Mouse (Mus musculus): ENCODE measurements around the gene Figla. TPM values are rescaled to one million over a fixed set of nuclear protein-coding genes. Genes with fewer than 3 reads are reported as not detected.

Gene Figla
- polyA plus RNA-seq, 1 experiment from 2014 or later = not detected

GRCm38 (mm10) chr6:86019415-86020237 lies 3.7 kb downstream of the Figla start:
- H3K4me2 ChIP-seq (ENCODE audit: low read depth, low read length) = no peak overlapping the region
- H3K27ac ChIP-seq (ENCODE audit: low read length) = no peak overlapping the region
- H3K9me3 ChIP-seq (replicated peaks; ENCODE audit: control insufficient read depth, low read length) = no peaks in the 10 kb centered on the region
- 0 out of 2 replicates have a peak, but pooled peaks have one; percentile 49 for ATAC-seq (replicated peaks; ENCODE audit: extremely low read depth, insufficient read depth, low FRiP score)
- no peaks in the 10 kb centered on the region for H3K27me3 ChIP-seq (ENCODE audit: control insufficient read depth, insufficient read depth, low read length)
- WGBS = 57% methylated on average over 4 of the region's 4 CpGs
- H3K36me3 ChIP-seq (ENCODE audit: control insufficient read depth, insufficient read depth) = no peaks in the 10 kb centered on the region
- H3K4me1 ChIP-seq (ENCODE audit: control insufficient read depth, insufficient read depth, low read length) = no peaks in the 10 kb centered on the region
- H3K9ac ChIP-seq (ENCODE audit: low read length) = no peak overlapping the region
- H3K4me3 ChIP-seq (ENCODE audit: low read length) = no peak overlapping the region

GRCm38 (mm10) chr6:86020948-86021347 lies 5.0 kb downstream of the Figla start:
- Histone ChIP-seq H3K9me3 (replicated peaks; ENCODE audit: control insufficient read depth, low read length) (no peaks in the 10 kb centered on the region), H3K4me3 (ENCODE audit: low read length) (no peak overlapping the region), H3K36me3 (ENCODE audit: control insufficient read depth, insufficient read depth) (no peaks in the 10 kb centered on the region), H3K4me1 (ENCODE audit: control insufficient read depth, insufficient read depth, low read length) (no peaks in the 10 kb centered on the region), H3K9ac (ENCODE audit: low read length) (no peak overlapping the region), H3K27me3 (ENCODE audit: control insufficient read depth, insufficient read depth, low read length) (no peaks in the 10 kb centered on the region; the same call in 1 of the 2 replicates), H3K4me2 (ENCODE audit: low read depth, low read length) (no peak overlapping the region), H3K27ac (ENCODE audit: low read length) (no peak overlapping the region)
- ATAC-seq (replicated peaks; ENCODE audit: extremely low read depth, insufficient read depth, low FRiP score) = no peak
- WGBS = 30% methylated on average over 3 of the region's 3 CpGs

- no peaks in the 10 kb centered on the region for H3K9me3 ChIP-seq (replicated peaks; ENCODE audit: control insufficient read depth, low read length)
- peaks cover 6% of the 10 kb centered on the region for H3K4me1 ChIP-seq (ENCODE audit: control insufficient read depth, insufficient read depth, low read length)
- peaks cover 42% of the 10 kb centered on the region for H3K27me3 ChIP-seq (ENCODE audit: control insufficient read depth, insufficient read depth, low read length)
- no peak overlapping the region for H3K27ac ChIP-seq (ENCODE audit: low read length)
- no peak overlapping the region for H3K4me2 ChIP-seq (ENCODE audit: low read depth, low read length)
- 71% methylated on average over 8 of the region's 8 CpGs for WGBS
- no peaks in the 10 kb centered on the region for H3K36me3 ChIP-seq (ENCODE audit: control insufficient read depth, insufficient read depth)
- H3K9ac ChIP-seq (ENCODE audit: low read length) = no peak overlapping the region
- H3K4me3 ChIP-seq (ENCODE audit: low read length) = no peak overlapping the region
- ATAC-seq (replicated peaks; ENCODE audit: extremely low read depth, insufficient read depth, low FRiP score) = no peak
These were observed 10.8 kb downstream of the Figla start for GRCm38 (mm10) chr6:86026632-86027292.

- peak overlapping the region; percentile 62 for H3K9ac ChIP-seq (ENCODE audit: low read length)
- H3K4me1 ChIP-seq (ENCODE audit: control insufficient read depth, insufficient read depth, low read length) = peaks cover 6% of the 10 kb centered on the region
- no peak for ATAC-seq (replicated peaks; ENCODE audit: extremely low read depth, insufficient read depth, low FRiP score)
- H3K27ac ChIP-seq (ENCODE audit: low read length) = no peak overlapping the region
- peak overlapping the region; percentile 58 for H3K4me3 ChIP-seq (ENCODE audit: low read length)
- WGBS = 53% methylated on average over 2 of the region's 2 CpGs
- peak overlapping the region; percentile 93 for H3K4me2 ChIP-seq (ENCODE audit: low read depth, low read length)
- H3K27me3 ChIP-seq (ENCODE audit: control insufficient read depth, insufficient read depth, low read length) = peaks cover 42% of the 10 kb centered on the region
- H3K36me3 ChIP-seq (ENCODE audit: control insufficient read depth, insufficient read depth) = no peaks in the 10 kb centered on the region
- no peaks in the 10 kb centered on the region for H3K9me3 ChIP-seq (replicated peaks; ENCODE audit: control insufficient read depth, low read length)
These were observed 12.2 kb downstream of the Figla start for GRCm38 (mm10) chr6:86028150-86028549.

- H3K36me3 ChIP-seq (ENCODE audit: control insufficient read depth, insufficient read depth) = no peaks in the 10 kb centered on the region
- H3K9ac ChIP-seq (ENCODE audit: low read length) = peak within 1 kb of the TSS; percentile 62
- H3K4me3 ChIP-seq (ENCODE audit: low read length) = peak within 1 kb of the TSS; percentile 58
- H3K27me3 ChIP-seq (ENCODE audit: control insufficient read depth, insufficient read depth, low read length) = peaks cover 42% of the 10 kb centered on the region
- H3K4me1 ChIP-seq (ENCODE audit: control insufficient read depth, insufficient read depth, low read length) = peaks cover 6% of the 10 kb centered on the region
- 3% methylated on average over 56 of the region's 56 CpGs for WGBS
- ATAC-seq (replicated peaks; ENCODE audit: extremely low read depth, insufficient read depth, low FRiP score) = 0 out of 2 replicates have a peak, but pooled peaks have one; percentile 49
- no peaks in the 10 kb centered on the region for H3K9me3 ChIP-seq (replicated peaks; ENCODE audit: control insufficient read depth, low read length)
- peak within 1 kb of the TSS; percentile 93 for H3K4me2 ChIP-seq (ENCODE audit: low read depth, low read length)
- no peak within 1 kb of the TSS for H3K27ac ChIP-seq (ENCODE audit: low read length)
These were observed 12.8 kb downstream of the Figla start, which contains the start of gene Add2 for GRCm38 (mm10) chr6:86028601-86029322. TSS of gene Add2 (plus strand) at chr6:86028681.

- peak overlapping the region; percentile 58 for H3K4me3 ChIP-seq (ENCODE audit: low read length)
- no peaks in the 10 kb centered on the region for H3K36me3 ChIP-seq (ENCODE audit: control insufficient read depth, insufficient read depth)
- peaks cover 6% of the 10 kb centered on the region for H3K4me1 ChIP-seq (ENCODE audit: control insufficient read depth, insufficient read depth, low read length)
- no peak for ATAC-seq (replicated peaks; ENCODE audit: extremely low read depth, insufficient read depth, low FRiP score)
- peaks cover 42% of the 10 kb centered on the region for H3K27me3 ChIP-seq (ENCODE audit: control insufficient read depth, insufficient read depth, low read length)
- WGBS = 33% methylated on average over 6 of the region's 6 CpGs
- no peaks in the 10 kb centered on the region for H3K9me3 ChIP-seq (replicated peaks; ENCODE audit: control insufficient read depth, low read length)
- no peak overlapping the region for H3K27ac ChIP-seq (ENCODE audit: low read length)
- no peak overlapping the region; the same call in 1 of the 2 replicates for H3K9ac ChIP-seq (ENCODE audit: low read length)
- H3K4me2 ChIP-seq (ENCODE audit: low read depth, low read length) = peak overlapping the region; percentile 93
These were observed 13.3 kb downstream of the Figla start for GRCm38 (mm10) chr6:86029323-86029713.

- Histone ChIP-seq H3K9ac (ENCODE audit: low read length) (no peak overlapping the region), H3K9me3 (replicated peaks; ENCODE audit: control insufficient read depth, low read length) (no peaks in the 10 kb centered on the region), H3K4me2 (ENCODE audit: low read depth, low read length) (no peak overlapping the region), H3K4me1 (ENCODE audit: control insufficient read depth, insufficient read depth, low read length) (peaks cover 6% of the 10 kb centered on the region), H3K36me3 (ENCODE audit: control insufficient read depth, insufficient read depth) (no peaks in the 10 kb centered on the region), H3K27me3 (ENCODE audit: control insufficient read depth, insufficient read depth, low read length) (peaks cover 40% of the 10 kb centered on the region), H3K27ac (ENCODE audit: low read length) (no peak overlapping the region), H3K4me3 (ENCODE audit: low read length) (no peak overlapping the region)
- WGBS = 65% methylated on average over 2 of the region's 2 CpGs
- no peak for ATAC-seq (replicated peaks; ENCODE audit: extremely low read depth, insufficient read depth, low FRiP score)
These were observed 15.6 kb downstream of the Figla start for GRCm38 (mm10) chr6:86031527-86031926.

GRCm38 (mm10) chr6:86033635-86034034 lies 17.7 kb downstream of the Figla start:
- Histone ChIP-seq H3K9me3 (replicated peaks; ENCODE audit: control insufficient read depth, low read length) (no peaks in the 10 kb centered on the region), H3K4me3 (ENCODE audit: low read length) (no peak overlapping the region), H3K27ac (ENCODE audit: low read length) (no peak overlapping the region), H3K9ac (ENCODE audit: low read length) (no peak overlapping the region), H3K4me1 (ENCODE audit: control insufficient read depth, insufficient read depth, low read length) (peaks cover 4% of the 10 kb centered on the region), H3K27me3 (ENCODE audit: control insufficient read depth, insufficient read depth, low read length) (peaks cover 22% of the 10 kb centered on the region), H3K36me3 (ENCODE audit: control insufficient read depth, insufficient read depth) (no peaks in the 10 kb centered on the region), H3K4me2 (ENCODE audit: low read depth, low read length) (no peak overlapping the region)
- WGBS = 78% methylated on average over 1 of the region's 1 CpGs
- ATAC-seq (replicated peaks; ENCODE audit: extremely low read depth, insufficient read depth, low FRiP score) = no peak

Data from heart, embryonic 16.5 days (tissue).